Mouse (Mus musculus) erythroblast, embryonic 14.5 days (primary cell): Measurements from ENCODE around the gene Ktn1. TPM values are rescaled to one million over a fixed set of nuclear protein-coding genes. Genes with fewer than 3 reads are reported as not detected.

ENCODE experiments used
- H3K27me3 ChIP-seq: 2 replicates; pipeline ENCODE4 v1.6.1; 2012; ENCODE audit warnings: inconsistent platforms; ENCODE audit not compliant: control insufficient read depth
- H3K36me3 ChIP-seq: 2 replicates; pipeline ENCODE4 v1.6.1; 2012; ENCODE audit warnings: mild to moderate bottlenecking, inconsistent platforms; ENCODE audit not compliant: control insufficient read depth
- H3K4me1 ChIP-seq: 2 replicates; pipeline ENCODE4 v1.6.1; 2012; ENCODE audit warnings: inconsistent platforms; ENCODE audit not compliant: control insufficient read depth
- H3K4me3 ChIP-seq: replicated peaks from 2 replicates; pipeline ENCODE3; 2012; ENCODE audit warnings: moderate library complexity, mild to moderate bottlenecking, inconsistent platforms
- H3K9me3 ChIP-seq: 2 replicates; pipeline ENCODE4 v1.6.1; 2012; ENCODE audit warnings: low read length, inconsistent platforms, mixed read lengths; ENCODE audit not compliant: control insufficient read depth
- GATA1 ChIP-seq: IDR thresholded peaks from 2 replicates; pipeline ENCODE4 v1.6.1; 2012; ENCODE audit warnings: low read length, inconsistent platforms, mixed read lengths
- TAL1 ChIP-seq: IDR thresholded peaks from 3 replicates; pipeline ENCODE4 v1.6.1; 2012; ENCODE audit warnings: low read length, inconsistent platforms, mixed read lengths
- polyA plus RNA-seq: library from polyadenylated mRNA; stranded (reverse); fragments of >175 nt; gene quantifications from 2 replicates; pipeline ENCODE4 v1.2.3, GENCODE M21; 2012

Ktn1 gene
- polyA plus RNA-seq, 1 experiment: 0.29 TPM

- H3K9me3 ChIP-seq: no peaks in the 10 kb centered on the region
- H3K4me1 ChIP-seq: no peaks in the 10 kb centered on the region; the same call in 1 of the 2 replicates
- no peak overlapping the region for H3K4me3 ChIP-seq
- no peaks in the 10 kb centered on the region for H3K27me3 ChIP-seq
- TF ChIP-seq GATA1 (no peak), TAL1 (no peak)
- H3K36me3 ChIP-seq: peaks cover 29% of the 10 kb centered on the region
Observed at GRCm38 (mm10) chr14:47741046-47741445, 92.8 kb downstream of the Ktn1 start.

- H3K27me3 ChIP-seq: no peaks in the 10 kb centered on the region
- H3K9me3 ChIP-seq: no peaks in the 10 kb centered on the region
- no peak for TF ChIP-seq TAL1
- TF ChIP-seq GATA1: no peak
- H3K4me3 ChIP-seq: no peak overlapping the region
- peaks cover 18% of the 10 kb centered on the region for H3K36me3 ChIP-seq
- H3K4me1 ChIP-seq: no peaks in the 10 kb centered on the region; the same call in 1 of the 2 replicates
Observed at GRCm38 (mm10) chr14:47742674-47743073, 94.4 kb downstream of the Ktn1 start.

- TF ChIP-seq GATA1: no peak
- no peak for TF ChIP-seq TAL1
- H3K36me3 ChIP-seq: peaks cover 3% of the 10 kb centered on the region; the same call in 1 of the 2 replicates
- H3K9me3 ChIP-seq: no peaks in the 10 kb centered on the region
- H3K4me1 ChIP-seq: no peaks in the 10 kb centered on the region; the same call in 1 of the 2 replicates
- H3K27me3 ChIP-seq: no peaks in the 10 kb centered on the region
- no peak overlapping the region for H3K4me3 ChIP-seq
Observed at GRCm38 (mm10) chr14:47745086-47745485, 96.8 kb downstream of the Ktn1 start.

- TF ChIP-seq GATA1: no peak
- no peak for TF ChIP-seq TAL1
- no peaks in the 10 kb centered on the region for H3K27me3 ChIP-seq
- H3K36me3 ChIP-seq: peaks cover 2% of the 10 kb centered on the region; the same call in 1 of the 2 replicates
- no peaks in the 10 kb centered on the region for H3K4me1 ChIP-seq
- no peaks in the 10 kb centered on the region for H3K9me3 ChIP-seq
- H3K4me3 ChIP-seq: no peak overlapping the region
Observed at GRCm38 (mm10) chr14:47747536-47747935, 99.3 kb downstream of the Ktn1 start.

- no peaks in the 10 kb centered on the region for H3K9me3 ChIP-seq
- no peak for TF ChIP-seq TAL1
- TF ChIP-seq GATA1: no peak
- H3K4me3 ChIP-seq: no peak overlapping the region
- no peaks in the 10 kb centered on the region for H3K27me3 ChIP-seq
- no peaks in the 10 kb centered on the region for H3K4me1 ChIP-seq
- H3K36me3 ChIP-seq: no peaks in the 10 kb centered on the region
Observed at GRCm38 (mm10) chr14:47748714-47749113, 100.5 kb downstream of the Ktn1 start.

- Histone ChIP-seq H3K4me1 (no peaks in the 10 kb centered on the region), H3K4me3 (no peak overlapping the region), H3K36me3 (no peaks in the 10 kb centered on the region), H3K27me3 (no peaks in the 10 kb centered on the region), H3K9me3 (no peaks in the 10 kb centered on the region)
- no peak for TF ChIP-seq TAL1
- TF ChIP-seq GATA1: no peak
Observed at GRCm38 (mm10) chr14:47751422-47752205, 103.4 kb downstream of the Ktn1 start.

- H3K36me3 ChIP-seq: no peaks in the 10 kb centered on the region
- no peaks in the 10 kb centered on the region for H3K27me3 ChIP-seq
- H3K9me3 ChIP-seq: no peaks in the 10 kb centered on the region
- H3K4me3 ChIP-seq: no peak overlapping the region
- no peaks in the 10 kb centered on the region for H3K4me1 ChIP-seq
- TF ChIP-seq GATA1 (no peak), TAL1 (no peak)
Observed at GRCm38 (mm10) chr14:47753561-47753960, 105.3 kb downstream of the Ktn1 start.

- TF ChIP-seq TAL1 (no peak), GATA1 (no peak)
- Histone ChIP-seq H3K36me3 (no peaks in the 10 kb centered on the region), H3K4me1 (no peaks in the 10 kb centered on the region), H3K4me3 (no peak overlapping the region), H3K27me3 (no peaks in the 10 kb centered on the region), H3K9me3 (no peaks in the 10 kb centered on the region)
Observed at GRCm38 (mm10) chr14:47754253-47754897, 106.1 kb downstream of the Ktn1 start.

GRCm38 (mm10) chr14:47756411-47757065 lies 108.3 kb downstream of the Ktn1 start:
- H3K4me1 ChIP-seq: no peaks in the 10 kb centered on the region
- no peaks in the 10 kb centered on the region for H3K27me3 ChIP-seq
- TF ChIP-seq TAL1 (no peak), GATA1 (no peak)
- H3K4me3 ChIP-seq: no peak overlapping the region
- H3K9me3 ChIP-seq: no peaks in the 10 kb centered on the region
- H3K36me3 ChIP-seq: no peaks in the 10 kb centered on the region
